In the genomic region with DNA sequence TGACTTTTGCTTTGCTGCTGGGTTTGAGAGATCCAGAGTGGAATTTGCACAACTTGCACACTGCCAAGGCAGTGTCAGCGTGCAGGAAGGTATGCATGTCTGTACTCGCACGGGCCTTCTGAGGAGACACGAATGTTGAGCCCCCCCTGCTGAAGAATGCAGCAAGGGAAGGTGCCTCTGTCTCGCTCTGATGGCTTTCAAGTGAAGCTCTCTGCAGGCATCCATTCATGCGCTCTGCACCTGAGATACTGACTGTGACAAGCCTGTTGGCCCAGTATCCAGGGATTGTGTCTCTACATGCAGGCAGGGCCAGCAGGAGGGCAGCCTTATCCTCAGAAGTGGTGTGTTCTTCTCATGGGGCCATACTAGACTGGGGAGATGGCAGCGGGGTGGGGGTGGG, we compare ENCODE assay signal across 19 mouse cellular contexts.
A peak's percentile ranks its signal among the peaks of the same experiment; 100 is the strongest.
DNase-seq lines count a peak whose midpoint lies in the region; ATAC-seq lines count a peak whose summit lies in the region.
"Had no signal": no experiment of that assay in that cellular context is flagged by ENCODE, and none has a peak within 500 bp of the region (broad histone marks: within the 10 kb centered on the region; RNA-seq: fewer than 3 reads in every experiment).

No protein-coding gene starts in this region.

- WGBS in forebrain, embryonic 10.5 days, result 29% methylated on average over 7 of the region's 7 CpGs
- 26% methylated on average over 7 of the region's 7 CpGs for WGBS in forebrain, embryonic 13.5 days
- 37% methylated on average over 7 of the region's 7 CpGs for WGBS in embryonic facial prominence, embryonic 13.5 days
- 56% methylated on average over 7 of the region's 7 CpGs for WGBS in stomach, embryonic 16.5 days

- H3K4me1 ChIP-seq in forebrain, embryonic 10.5 days, result peaks cover 22% of the 10 kb centered on the region
- peaks cover 10% of the 10 kb centered on the region; the same call in 1 of the 2 replicates for H3K4me1 ChIP-seq in forebrain, embryonic 13.5 days
- H3K4me1 ChIP-seq in megakaryocyte, embryonic 14.5 days, result peaks cover 26% of the 10 kb centered on the region
- peaks cover 23% of the 10 kb centered on the region for H3K4me1 ChIP-seq in embryonic facial prominence, embryonic 13.5 days
- peaks cover 6% of the 10 kb centered on the region for H3K4me1 ChIP-seq in stomach, embryonic 16.5 days (ENCODE audit: control insufficient read depth, insufficient read depth, low read length)

- H3K27me3 ChIP-seq in forebrain, embryonic 10.5 days (ENCODE audit: poor library complexity, severe bottlenecking), result no peaks in the 10 kb centered on the region
- no peaks in the 10 kb centered on the region for H3K27me3 ChIP-seq in forebrain, embryonic 13.5 days
- peaks cover 33% of the 10 kb centered on the region for H3K27me3 ChIP-seq in megakaryocyte, embryonic 14.5 days (replicated peaks)
- no peaks in the 10 kb centered on the region for H3K27me3 ChIP-seq in embryonic facial prominence, embryonic 13.5 days
- H3K27me3 ChIP-seq in stomach, embryonic 16.5 days (ENCODE audit: control insufficient read depth, insufficient read depth, low read length), result no peaks in the 10 kb centered on the region
- H3K27me3 ChIP-seq: hindbrain, embryonic 15.5 days; intestine, embryonic 15.5 days; limb, embryonic 12.5 days had no signal

- peak overlapping the region; percentile 68 for H3K27ac ChIP-seq in forebrain, embryonic 10.5 days
- H3K27ac ChIP-seq in forebrain, embryonic 13.5 days, result no peak overlapping the region
- H3K27ac ChIP-seq in embryonic facial prominence, embryonic 13.5 days, result peak overlapping the region; percentile 68
- peak overlapping the region; percentile 29; the same call in 1 of the 2 replicates for H3K27ac ChIP-seq in stomach, embryonic 16.5 days (ENCODE audit: low read length)
- H3K27ac ChIP-seq: hindbrain, embryonic 15.5 days; intestine, embryonic 15.5 days; limb, embryonic 12.5 days; liver, embryonic 14.5 days had no signal

- H3K36me3 ChIP-seq in forebrain, embryonic 10.5 days (replicated peaks), result no peaks in the 10 kb centered on the region
- H3K36me3 ChIP-seq in forebrain, embryonic 13.5 days (ENCODE audit: poor library complexity, severe bottlenecking), result no peaks in the 10 kb centered on the region
- no peaks in the 10 kb centered on the region for H3K36me3 ChIP-seq in megakaryocyte, embryonic 14.5 days (replicated peaks; ENCODE audit: low read length)
- H3K36me3 ChIP-seq in embryonic facial prominence, embryonic 13.5 days, result no peaks in the 10 kb centered on the region
- H3K36me3 ChIP-seq in stomach, embryonic 16.5 days (ENCODE audit: control insufficient read depth, insufficient read depth, low read length), result no peaks in the 10 kb centered on the region
- H3K36me3 ChIP-seq: hindbrain, embryonic 15.5 days; intestine, embryonic 15.5 days; limb, embryonic 12.5 days had no signal

- H3K4me3 ChIP-seq in forebrain, embryonic 10.5 days, result no peak overlapping the region
- no peak overlapping the region for H3K4me3 ChIP-seq in forebrain, embryonic 13.5 days
- H3K4me3 ChIP-seq in megakaryocyte, embryonic 14.5 days (replicated peaks), result peak overlapping the region; percentile 7
- H3K4me3 ChIP-seq in embryonic facial prominence, embryonic 13.5 days, result no peak overlapping the region
- H3K4me3 ChIP-seq in stomach, embryonic 16.5 days (replicated peaks; ENCODE audit: low read length), result no peak overlapping the region
- H3K4me3 ChIP-seq: hindbrain, embryonic 15.5 days; intestine, embryonic 15.5 days; limb, embryonic 12.5 days; myocyte had no signal

- no peaks in the 10 kb centered on the region for H3K9me3 ChIP-seq in forebrain, embryonic 10.5 days
- H3K9me3 ChIP-seq in forebrain, embryonic 13.5 days (replicated peaks), result no peaks in the 10 kb centered on the region
- no peaks in the 10 kb centered on the region for H3K9me3 ChIP-seq in megakaryocyte, embryonic 14.5 days
- no peaks in the 10 kb centered on the region for H3K9me3 ChIP-seq in embryonic facial prominence, embryonic 13.5 days
- H3K9me3 ChIP-seq in stomach, embryonic 16.5 days (replicated peaks; ENCODE audit: control insufficient read depth, low read length), result no peaks in the 10 kb centered on the region
- H3K9me3 ChIP-seq: hindbrain, embryonic 15.5 days; intestine, embryonic 15.5 days; limb, embryonic 12.5 days had no signal

- no peak for DNase-seq in forebrain, embryonic 10.5 days (ENCODE audit: extremely low spot score, low spot score)
- no peak for DNase-seq in spleen, postnatal 4 days (ENCODE audit: low spot score in 2 of 2)
- DNase-seq: adrenal gland, postnatal 10 days; cerebellum, adult 9-11 months; gastrocnemius, postnatal 10 days; heart, adult 11 months; kidney, postnatal 4 days; midbrain, embryonic 14.5 days had no signal

- no peak overlapping the region for H3K9ac ChIP-seq in forebrain, embryonic 13.5 days
- 0 out of 2 replicates have a peak overlapping the region, but pooled peaks have one; percentile 37 for H3K9ac ChIP-seq in embryonic facial prominence, embryonic 13.5 days
- no peak overlapping the region for H3K9ac ChIP-seq in stomach, embryonic 16.5 days (ENCODE audit: low read length)
- H3K9ac ChIP-seq: hindbrain, embryonic 15.5 days; intestine, embryonic 15.5 days; limb, embryonic 12.5 days; liver, embryonic 14.5 days had no signal

- H3K4me2 ChIP-seq in forebrain, embryonic 13.5 days, result no peak overlapping the region
- no peak overlapping the region for H3K4me2 ChIP-seq in embryonic facial prominence, embryonic 13.5 days
- H3K4me2 ChIP-seq in stomach, embryonic 16.5 days (ENCODE audit: low read depth, low read length), result no peak overlapping the region
- H3K4me2 ChIP-seq: hindbrain, embryonic 15.5 days; intestine, embryonic 15.5 days; limb, embryonic 12.5 days had no signal

- ATAC-seq in forebrain, embryonic 13.5 days, result no peak
- no peak for ATAC-seq in megakaryocyte, adult 5-6 weeks (ENCODE audit: poor library complexity, severe bottlenecking)
- ATAC-seq in embryonic facial prominence, embryonic 13.5 days (ENCODE audit: insufficient number of reproducible peaks, insufficient read depth, low FRiP score, low TSS enrichment, low read depth), result peak; percentile 52; the same call in 1 of the 2 replicates
- peak; percentile 41; the same call in 1 of the 2 replicates for ATAC-seq in stomach, embryonic 16.5 days (ENCODE audit: insufficient read depth, low FRiP score)
- ATAC-seq: forebrain, embryonic 14.5 days; intestine, embryonic 15.5 days had no signal

Comparison
In these comparisons a context has a peak if more than half of its experiments do, and no peak if none do; other contexts are left out.
1. ATAC-seq: peak in embryonic facial prominence, embryonic 13.5 days (single experiment) and stomach, embryonic 16.5 days (single experiment); none in forebrain, embryonic 13.5 days (single experiment) and megakaryocyte, adult 5-6 weeks (single experiment).